Mouse (Mus musculus) limb, embryonic 15.5 days (tissue): ENCODE results near the gene Aggf1. TPM values are rescaled to one million over a fixed set of nuclear protein-coding genes. Genes with fewer than 3 reads are reported as not detected.

Experiments
- ATAC-seq: fragments of 200-750 bp; cut with Nextera tagmentation; 2 replicates; pipeline ENCODE4 v1.8.0; 2017; ENCODE audit warnings: low read depth, moderate TSS enrichment; ENCODE audit not compliant: insufficient number of reproducible peaks, low FRiP score, low TSS enrichment
- H3K27ac ChIP-seq: fragments of 300-500 bp; sonication (generic); 2 replicates; pipeline ENCODE4 v1.5.1; 2015; ENCODE audit warnings: moderate library complexity, mild to moderate bottlenecking, inconsistent platforms
- H3K27me3 ChIP-seq: fragments of 300-500 bp; sonication (generic); 2 replicates; pipeline ENCODE4 v1.6.1; 2015; ENCODE audit warnings: inconsistent platforms
- H3K36me3 ChIP-seq: fragments of 300-500 bp; sonication (generic); 2 replicates; pipeline ENCODE4 v1.6.1; 2015; ENCODE audit warnings: inconsistent platforms
- H3K4me1 ChIP-seq: fragments of 300-500 bp; sonication (generic); 2 replicates; pipeline ENCODE4 v1.6.1; 2015; ENCODE audit warnings: inconsistent platforms
- H3K4me2 ChIP-seq: fragments of 300-500 bp; sonication (generic); 2 replicates; pipeline ENCODE4 v1.6.1; 2015; ENCODE audit warnings: mild to moderate bottlenecking, inconsistent platforms
- H3K4me3 ChIP-seq: fragments of 300-500 bp; sonication (generic); 2 replicates; pipeline ENCODE4 v1.5.1; 2015; ENCODE audit warnings: mild to moderate bottlenecking, inconsistent platforms
- H3K9ac ChIP-seq: fragments of 300-500 bp; sonication (generic); 2 replicates; pipeline ENCODE4 v1.6.1; 2015; ENCODE audit warnings: inconsistent platforms
- H3K9me3 ChIP-seq: fragments of 300-500 bp; sonication (generic); 2 replicates; pipeline ENCODE4 v1.6.1; 2016; ENCODE audit warnings: inconsistent platforms
- WGBS: fragments of 180-500 bp; shearing (Covaris S2); methylation state at CpG from one replicate; pipeline ENCODE4 v1.1.7; 2015; 5-methylcytosine and 5-hydroxymethylcytosine counted together
- polyA plus RNA-seq: library from polyadenylated mRNA; unstranded; fragments of >200 nt; fragmentation: Nextera tagmentation; extraction: Ambion mirVana; gene quantifications from 2 replicates; pipeline ENCODE4 v1.2.1, GENCODE M21; 2015

Aggf1 gene
- polyA plus RNA-seq, 1 experiment from 2014 or later = 30.8 TPM

- Histone ChIP-seq H3K4me1 (peaks cover 31% of the 10 kb centered on the region), H3K4me2 (peak overlapping the region; percentile 87), H3K27ac (peak overlapping the region; percentile 99), H3K4me3 (peak overlapping the region; percentile 81), H3K9me3 (no peaks in the 10 kb centered on the region), H3K27me3 (no peaks in the 10 kb centered on the region), H3K36me3 (no peaks in the 10 kb centered on the region), H3K9ac (peak overlapping the region; percentile 95; the same call in 1 of the 2 replicates)
- whole genome bisulfite sequencing = 3% methylated on average over 5 of the region's 5 CpGs
- ATAC-seq = no peak
Measured at GRCm38 (mm10) chr13:95327345-95327741, 47.8 kb downstream of the Aggf1 start.

- Histone ChIP-seq H3K4me1 (peaks cover 28% of the 10 kb centered on the region), H3K36me3 (no peaks in the 10 kb centered on the region), H3K9me3 (no peaks in the 10 kb centered on the region), H3K9ac (peak overlapping the region; percentile 95; the same call in 1 of the 2 replicates), H3K27me3 (no peaks in the 10 kb centered on the region), H3K27ac (peak overlapping the region; percentile 99), H3K4me3 (peak overlapping the region; percentile 81), H3K4me2 (peak overlapping the region; percentile 87)
- WGBS = 3% methylated on average over 21 of the region's 21 CpGs
- no peak for ATAC-seq
Measured at GRCm38 (mm10) chr13:95326611-95327344, 48.4 kb downstream of the Aggf1 start.

GRCm38 (mm10) chr13:95325907-95326550 is 49.1 kb downstream of the Aggf1 start:
- WGBS = 2% methylated on average over 5 of the region's 5 CpGs
- peak overlapping the region; percentile 95 for H3K9ac ChIP-seq

GRCm38 (mm10) chr13:95325080-95325906 is 49.9 kb downstream of the Aggf1 start:
- ATAC-seq = peak; percentile 72
- H3K4me1 ChIP-seq = peaks cover 28% of the 10 kb centered on the region
- WGBS = under 1% methylated on average over 63 of the region's 63 CpGs

More at GRCm38 (mm10) chr13:95325907-95326550, 49.1 kb downstream of the Aggf1 start:
- H3K27ac ChIP-seq = peak overlapping the region; percentile 99
- H3K4me3 ChIP-seq = peak overlapping the region; percentile 81
- peaks cover 28% of the 10 kb centered on the region for H3K4me1 ChIP-seq
- H3K27me3 ChIP-seq = no peaks in the 10 kb centered on the region
- H3K9me3 ChIP-seq = no peaks in the 10 kb centered on the region
- ATAC-seq = no peak
- H3K4me2 ChIP-seq = peak overlapping the region; percentile 87
- H3K36me3 ChIP-seq = no peaks in the 10 kb centered on the region

GRCm38 (mm10) chr13:95324626-95325079 is 50.5 kb downstream of the Aggf1 start:
- Histone ChIP-seq H3K4me2 (peak overlapping the region; percentile 87), H3K4me3 (peak overlapping the region; percentile 81), H3K9me3 (no peaks in the 10 kb centered on the region), H3K36me3 (no peaks in the 10 kb centered on the region), H3K4me1 (peaks cover 28% of the 10 kb centered on the region), H3K27me3 (no peaks in the 10 kb centered on the region), H3K27ac (peak overlapping the region; percentile 99), H3K9ac (peak overlapping the region; percentile 95)
- ATAC-seq = peak; percentile 27
- under 1% methylated on average over 22 of the region's 22 CpGs for WGBS

More at GRCm38 (mm10) chr13:95325080-95325906, 49.9 kb downstream of the Aggf1 start:
- Histone ChIP-seq H3K27me3 (no peaks in the 10 kb centered on the region), H3K27ac (peak overlapping the region; percentile 99), H3K36me3 (no peaks in the 10 kb centered on the region), H3K4me2 (peak overlapping the region; percentile 87), H3K4me3 (peak overlapping the region; percentile 81), H3K9me3 (no peaks in the 10 kb centered on the region), H3K9ac (peak overlapping the region; percentile 95)

GRCm38 (mm10) chr13:95323950-95324625 is 51.1 kb downstream of the Aggf1 start:
- peak overlapping the region; percentile 95 for H3K9ac ChIP-seq
- WGBS = 23% methylated on average over 15 of the region's 15 CpGs
- peaks cover 27% of the 10 kb centered on the region for H3K4me1 ChIP-seq
- H3K9me3 ChIP-seq = no peaks in the 10 kb centered on the region
- peak overlapping the region; percentile 81 for H3K4me3 ChIP-seq
- peak overlapping the region; percentile 99 for H3K27ac ChIP-seq
- H3K4me2 ChIP-seq = peak overlapping the region; percentile 87
- no peaks in the 10 kb centered on the region for H3K36me3 ChIP-seq
- ATAC-seq = no peak
- H3K27me3 ChIP-seq = no peaks in the 10 kb centered on the region

- no peaks in the 10 kb centered on the region for H3K27me3 ChIP-seq
- H3K4me2 ChIP-seq = peak within 1 kb of the TSS; percentile 87
- peaks cover 20% of the 10 kb centered on the region for H3K4me1 ChIP-seq
- 90% methylated on average over 6 of the region's 6 CpGs for WGBS
- peak within 1 kb of the TSS; percentile 95 for H3K9ac ChIP-seq
- H3K4me3 ChIP-seq = peak within 1 kb of the TSS; percentile 81
- ATAC-seq = no peak
- H3K9me3 ChIP-seq = no peaks in the 10 kb centered on the region
- H3K36me3 ChIP-seq = no peaks in the 10 kb centered on the region
- peak within 1 kb of the TSS; percentile 99 for H3K27ac ChIP-seq
Measured at GRCm38 (mm10) chr13:95323400-95323799, 51.8 kb downstream of the Aggf1 start, which contains the start of gene Zbed3. Gene Zbed3, plus strand, starts transcription at chr13:95323612.

- Histone ChIP-seq H3K27ac (no peak overlapping the region), H3K4me1 (0 out of 2 replicates have a peak, but pooled peaks cover 2% of the 10 kb centered on the region), H3K4me2 (no peak overlapping the region), H3K9ac (no peak overlapping the region), H3K4me3 (no peak overlapping the region), H3K36me3 (no peaks in the 10 kb centered on the region), H3K9me3 (no peaks in the 10 kb centered on the region), H3K27me3 (no peaks in the 10 kb centered on the region)
- no peak for ATAC-seq
- 14% methylated on average over 4 of the region's 4 CpGs for WGBS
Measured at GRCm38 (mm10) chr13:95320451-95320850, 54.7 kb downstream of the Aggf1 start.

- Histone ChIP-seq H3K4me2 (no peak overlapping the region), H3K36me3 (no peaks in the 10 kb centered on the region), H3K4me1 (0 out of 2 replicates have a peak, but pooled peaks cover 2% of the 10 kb centered on the region), H3K9me3 (no peaks in the 10 kb centered on the region), H3K9ac (no peak overlapping the region), H3K27ac (no peak overlapping the region), H3K4me3 (no peak overlapping the region), H3K27me3 (no peaks in the 10 kb centered on the region)
- 64% methylated on average over 6 of the region's 6 CpGs for WGBS
- no peak for ATAC-seq
Measured at GRCm38 (mm10) chr13:95319153-95319552, 56.0 kb downstream of the Aggf1 start.

- ATAC-seq = no peak
- Histone ChIP-seq H3K9me3 (no peaks in the 10 kb centered on the region), H3K4me3 (no peak overlapping the region), H3K4me2 (no peak overlapping the region), H3K27me3 (no peaks in the 10 kb centered on the region), H3K36me3 (no peaks in the 10 kb centered on the region), H3K9ac (no peak overlapping the region), H3K4me1 (0 out of 2 replicates have a peak, but pooled peaks cover 2% of the 10 kb centered on the region), H3K27ac (no peak overlapping the region)
- 83% methylated on average over 6 of the region's 6 CpGs for WGBS
Measured at GRCm38 (mm10) chr13:95312016-95312415, 63.1 kb downstream of the Aggf1 start.

GRCm38 (mm10) chr13:95307100-95307655 is 68.0 kb downstream of the Aggf1 start:
- ATAC-seq = no peak
- Histone ChIP-seq H3K9me3 (no peaks in the 10 kb centered on the region), H3K27me3 (no peaks in the 10 kb centered on the region), H3K27ac (no peak overlapping the region), H3K9ac (no peak overlapping the region), H3K4me3 (no peak overlapping the region), H3K4me2 (0 out of 2 replicates have a peak overlapping the region, but pooled peaks have one; percentile 2), H3K4me1 (no peaks in the 10 kb centered on the region), H3K36me3 (no peaks in the 10 kb centered on the region)
- 53% methylated on average over 8 of the region's 8 CpGs for WGBS
